Mouse (Mus musculus): ENCODE results near the gene Rrp7a.

Gene Rrp7a

GRCm38 (mm10) chr15:83122566-83123145, at the start of gene Rrp7a:
Gene Rrp7a, minus strand, starts transcription at chr15:83122801.
- in situ Hi-C loops (cut with MboI, MseI), result loop anchor here (25.0 kb wide), 1 partner anchor 1710 kb away; the partner anchor contains the start of genes Dnajb7, St13 and Xpnpep3

- in situ Hi-C loops (cut with MboI, MseI), result loop anchor here (10.0 kb wide), 1 partner anchor 1003 kb away; no protein-coding TSS in a partner anchor
These were observed 49.3 kb upstream of the Rrp7a start for GRCm38 (mm10) chr15:83171712-83172481.

GRCm38 (mm10) chr15:83170956-83171659, 48.5 kb upstream of the Rrp7a start:
- in situ Hi-C loops (cut with MboI, MseI), result loop anchor here (10.0 kb wide), 1 partner anchor 1004 kb away; no protein-coding TSS in a partner anchor

GRCm38 (mm10) chr15:83169772-83170722, 47.4 kb upstream of the Rrp7a start:
- in situ Hi-C loops (cut with MboI, MseI), result loop anchor here (10.0 kb wide), 1 partner anchor 1005 kb away; no protein-coding TSS in a partner anchor

- in situ Hi-C loops (cut with MboI, MseI), result no loop called here
These were observed 46.5 kb upstream of the Rrp7a start for GRCm38 (mm10) chr15:83168875-83169771.

GRCm38 (mm10) chr15:83168311-83168710, 45.7 kb upstream of the Rrp7a start:
- in situ Hi-C loops (cut with MboI, MseI), result no loop called here

GRCm38 (mm10) chr15:83167550-83168065, 45.0 kb upstream of the Rrp7a start:
- in situ Hi-C loops (cut with MboI, MseI), result no loop called here

GRCm38 (mm10) chr15:83167126-83167525, 44.5 kb upstream of the Rrp7a start:
- in situ Hi-C loops (cut with MboI, MseI), result no loop called here

- in situ Hi-C loops (cut with MboI, MseI), result no loop called here
These were observed 44.0 kb upstream of the Rrp7a start for GRCm38 (mm10) chr15:83166642-83167041.

GRCm38 (mm10) chr15:83165526-83166315, 43.1 kb upstream of the Rrp7a start:
- in situ Hi-C loops (cut with MboI, MseI), result no loop called here

- in situ Hi-C loops (cut with MboI, MseI), result no loop called here
These were observed 42.4 kb upstream of the Rrp7a start for GRCm38 (mm10) chr15:83164971-83165471.

GRCm38 (mm10) chr15:83162818-83163485, 40.4 kb upstream of the Rrp7a start:
- in situ Hi-C loops (cut with MboI, MseI), result no loop called here

GRCm38 (mm10) chr15:83162001-83162400, 39.4 kb upstream of the Rrp7a start:
- in situ Hi-C loops (cut with MboI, MseI), result no loop called here

- in situ Hi-C loops (cut with MboI, MseI), result no loop called here
These were observed 38.6 kb upstream of the Rrp7a start for GRCm38 (mm10) chr15:83161062-83161748.

- in situ Hi-C loops (cut with MboI, MseI), result no loop called here
These were observed 38.0 kb upstream of the Rrp7a start for GRCm38 (mm10) chr15:83160561-83160960.

- in situ Hi-C loops (cut with MboI, MseI), result loop anchor here (10.0 kb wide), 1 partner anchor 305 kb away; the partner anchor contains the start of gene Pacsin2
These were observed 37.2 kb upstream of the Rrp7a start for GRCm38 (mm10) chr15:83159823-83160222.

- in situ Hi-C loops (cut with MboI, MseI), result loop anchor here (10.0 kb wide), 1 partner anchor 306 kb away; the partner anchor contains the start of gene Pacsin2
These were observed 36.1 kb upstream of the Rrp7a start for GRCm38 (mm10) chr15:83158587-83159160.
